Comparison of ENCODE assay signal across 34 mouse cellular contexts in genomic region chr16:45392246-45392645, GRCm38 (mm10).
"Had no signal": no experiment of that assay in that cellular context is flagged by ENCODE, and none has a peak within 500 bp of the region (broad histone marks: within the 10 kb centered on the region; RNA-seq: fewer than 3 reads in every experiment).

No protein-coding gene starts in this region.

- H3K4me1 ChIP-seq: heart, embryonic 12.5 days; heart, embryonic 13.5 days; heart, embryonic 15.5 days; hindbrain, embryonic 10.5 days; hindbrain, embryonic 12.5 days; hindbrain, embryonic 13.5 days; hindbrain, embryonic 15.5 days had no signal

- H3K9ac ChIP-seq: heart, embryonic 12.5 days; heart, embryonic 13.5 days; heart, embryonic 15.5 days; hindbrain, embryonic 12.5 days; hindbrain, embryonic 13.5 days; hindbrain, embryonic 14.5 days; hindbrain, embryonic 15.5 days; kidney, embryonic 15.5 days had no signal

- H3K4me2 ChIP-seq: heart, embryonic 11.5 days; heart, embryonic 12.5 days; heart, embryonic 13.5 days; heart, embryonic 15.5 days; hindbrain, embryonic 12.5 days; hindbrain, embryonic 13.5 days; hindbrain, embryonic 14.5 days; hindbrain, embryonic 15.5 days; kidney, embryonic 15.5 days had no signal

- DNase-seq: heart, postnatal 10 days; heart, postnatal 14 days; heart, postnatal 36 days; heart, postnatal 4 days; kidney, adult 11 months; kidney, adult 18-20 months; kidney, adult 2 months; kidney, adult 8-10 months; kidney, adult 9 months; kidney, postnatal 10 days; kidney, postnatal 14 days; kidney, postnatal 25 days; kidney, postnatal 36 days; kidney, postnatal 4 days; layer of hippocampus, adult 9-11 months; layer of hippocampus, postnatal 36 days had no signal

- H3K4me3 ChIP-seq: heart, embryonic 12.5 days; heart, embryonic 13.5 days; heart, embryonic 15.5 days; hindbrain, embryonic 10.5 days; hindbrain, embryonic 12.5 days; hindbrain, embryonic 13.5 days; hindbrain, embryonic 15.5 days; kidney, embryonic 15.5 days; layer of hippocampus, adult 2 months; left cerebral cortex, adult 2 months had no signal

- H3K27ac ChIP-seq: heart, embryonic 13.5 days; heart, embryonic 15.5 days; hindbrain, embryonic 10.5 days; hindbrain, embryonic 12.5 days; hindbrain, embryonic 13.5 days; hindbrain, embryonic 14.5 days; hindbrain, embryonic 15.5 days; hindbrain, postnatal 0 days; kidney, embryonic 15.5 days; kidney, postnatal 0 days; layer of hippocampus, adult 2 months; left cerebral cortex, adult 2 months had no signal

- H3K36me3 ChIP-seq: heart, embryonic 12.5 days; heart, embryonic 15.5 days; hindbrain, embryonic 10.5 days; kidney, embryonic 15.5 days had no signal

- H3K27me3 ChIP-seq: heart, embryonic 12.5 days; heart, embryonic 13.5 days; heart, embryonic 15.5 days; hindbrain, embryonic 12.5 days; hindbrain, embryonic 13.5 days; hindbrain, embryonic 15.5 days; kidney, embryonic 15.5 days had no signal

- H3K9me3 ChIP-seq: heart, embryonic 12.5 days; heart, embryonic 13.5 days; heart, embryonic 15.5 days; hindbrain, embryonic 10.5 days; hindbrain, embryonic 12.5 days; hindbrain, embryonic 13.5 days; hindbrain, embryonic 15.5 days; kidney, embryonic 15.5 days had no signal

- ATAC-seq: hindbrain, embryonic 16.5 days; hindbrain, postnatal 0 days; inflammation-experienced regulatory T-cells, adult 6 months; intestine, embryonic 16.5 days; intestine, postnatal 0 days had no signal
